Mouse (Mus musculus): ENCODE data around the gene Shox2.

The Shox2 gene

GRCm38 (mm10) chr3:66967508-66967907, 14.1 kb downstream of the Shox2 start:
- in situ Hi-C loops (cut with MboI) = no loop called here

GRCm38 (mm10) chr3:66964884-66965283, 16.7 kb downstream of the Shox2 start:
- in situ Hi-C loops (cut with MboI) = no loop called here

- in situ Hi-C loops (cut with MboI) = no loop called here
These were observed 21.6 kb downstream of the Shox2 start for GRCm38 (mm10) chr3:66959972-66960371.

DNA sequence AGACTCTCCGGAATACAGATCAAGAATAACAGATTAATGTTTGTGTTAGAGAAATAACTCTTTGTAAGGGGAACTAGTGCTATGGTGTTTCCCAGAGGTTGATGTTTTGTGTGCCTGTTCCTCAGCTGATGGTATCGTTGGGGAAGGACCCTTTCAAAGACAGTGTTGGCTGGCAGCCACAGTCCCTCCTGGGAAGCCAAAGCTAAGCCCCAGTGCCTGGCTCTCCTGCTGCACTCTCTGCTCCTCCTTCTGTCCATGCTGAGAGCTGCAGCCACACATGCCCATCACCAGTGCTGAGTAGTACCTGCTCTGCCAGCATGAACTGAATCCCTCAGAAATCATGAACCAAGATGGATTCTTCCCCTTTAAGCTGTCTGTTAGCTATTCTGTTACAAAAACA, 26.4 kb downstream of the Shox2 start:
- in situ Hi-C loops (cut with MboI) = no loop called here

- in situ Hi-C loops (cut with MboI) = no loop called here
These were observed 41.9 kb downstream of the Shox2 start for GRCm38 (mm10) chr3:66939675-66940074.

DNA sequence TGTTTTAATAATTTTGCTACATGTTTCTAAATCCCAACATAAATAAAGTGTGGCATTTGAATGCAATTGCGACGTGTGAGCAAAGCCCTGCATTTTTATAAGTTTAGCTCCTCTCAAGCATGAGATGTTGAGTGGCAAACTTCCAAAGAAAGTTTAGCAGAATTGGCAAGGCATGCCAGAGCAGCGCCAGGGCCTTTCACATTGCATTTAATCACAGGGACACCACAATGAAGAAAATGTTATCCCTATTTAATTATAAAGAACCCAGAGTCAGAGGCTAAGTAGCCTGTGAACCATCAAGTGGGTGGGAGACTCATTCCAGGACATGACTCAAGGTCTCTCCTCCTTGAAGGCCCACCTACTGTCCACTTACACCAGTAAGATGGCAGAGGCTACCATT, 59.1 kb downstream of the Shox2 start:
- in situ Hi-C loops (cut with MboI) = no loop called here

Data from mature B cell (primary cell).